Mouse (Mus musculus): Measurements from ENCODE around the gene Cfap54. TPM values are rescaled to one million over a fixed set of nuclear protein-coding genes. Genes with fewer than 3 reads are reported as not detected.

Cfap54 gene
- polyA plus RNA-seq, 1 experiment from 2014 or later = 0.18 TPM

DNA sequence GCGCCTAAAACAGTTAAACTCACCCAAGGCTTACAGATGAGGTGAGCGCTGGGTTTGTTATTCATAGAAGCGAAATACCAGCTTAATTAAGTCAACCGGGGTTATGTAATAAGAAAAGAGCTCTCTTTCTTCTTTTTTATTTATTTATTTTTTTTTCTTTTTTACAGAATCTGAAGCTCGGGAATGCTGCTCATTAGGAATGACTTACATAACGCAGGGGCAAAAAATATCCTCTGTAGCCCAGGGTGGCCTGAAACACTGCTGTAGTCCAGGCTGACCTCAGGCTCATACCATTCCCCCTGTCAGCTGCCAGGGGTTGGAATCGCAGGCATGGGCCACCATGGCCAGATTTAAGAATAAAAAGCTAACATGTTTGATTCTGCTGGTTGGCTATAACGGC is 5.6 kb downstream of the Cfap54 start:
- Histone ChIP-seq H3K27me3 (no peaks in the 10 kb centered on the region), H3K9me3 (replicated peaks) (no peaks in the 10 kb centered on the region), H3K4me2 (no peak overlapping the region), H3K9ac (no peak overlapping the region), H3K36me3 (no peaks in the 10 kb centered on the region), H3K27ac (no peak overlapping the region), H3K4me1 (replicated peaks) (peaks cover 18% of the 10 kb centered on the region), H3K4me3 (replicated peaks) (no peak overlapping the region)
- ATAC-seq (ENCODE audit: low read depth) (no peak), DNase-seq (no peak)
- 69% methylated on average over 8 of the region's 8 CpGs for WGBS (ENCODE audit: insufficient replicate concordance)

DNA sequence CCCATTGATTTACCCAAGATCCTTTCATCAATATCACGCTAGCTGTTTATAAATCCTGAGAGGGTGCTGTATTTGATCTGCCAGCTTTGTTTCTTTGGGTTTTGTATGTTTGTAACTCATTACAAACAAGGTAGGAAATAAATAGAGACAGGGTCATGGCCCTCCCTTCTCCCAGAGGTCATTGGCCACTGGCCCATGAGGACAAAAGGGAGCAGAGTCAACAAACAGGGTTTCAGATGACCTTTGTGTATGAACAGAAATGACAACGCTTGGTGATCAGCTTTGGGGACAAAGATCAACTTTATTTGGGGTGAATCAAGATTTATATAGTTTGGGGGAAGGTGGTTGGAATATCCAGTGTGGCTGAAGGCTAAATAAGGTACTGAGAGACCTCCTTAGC is 8.6 kb downstream of the Cfap54 start:
- ATAC-seq (ENCODE audit: low read depth) = no peak
- Histone ChIP-seq H3K4me1 (replicated peaks) (peaks cover 43% of the 10 kb centered on the region), H3K4me3 (replicated peaks) (no peak overlapping the region), H3K36me3 (no peaks in the 10 kb centered on the region), H3K9me3 (replicated peaks) (no peaks in the 10 kb centered on the region), H3K9ac (no peak overlapping the region), H3K27ac (no peak overlapping the region), H3K4me2 (no peak overlapping the region), H3K27me3 (no peaks in the 10 kb centered on the region)
- DNase-seq = no peak
- WGBS (ENCODE audit: insufficient replicate concordance) = 64% methylated on average over 2 of the region's 2 CpGs

DNA sequence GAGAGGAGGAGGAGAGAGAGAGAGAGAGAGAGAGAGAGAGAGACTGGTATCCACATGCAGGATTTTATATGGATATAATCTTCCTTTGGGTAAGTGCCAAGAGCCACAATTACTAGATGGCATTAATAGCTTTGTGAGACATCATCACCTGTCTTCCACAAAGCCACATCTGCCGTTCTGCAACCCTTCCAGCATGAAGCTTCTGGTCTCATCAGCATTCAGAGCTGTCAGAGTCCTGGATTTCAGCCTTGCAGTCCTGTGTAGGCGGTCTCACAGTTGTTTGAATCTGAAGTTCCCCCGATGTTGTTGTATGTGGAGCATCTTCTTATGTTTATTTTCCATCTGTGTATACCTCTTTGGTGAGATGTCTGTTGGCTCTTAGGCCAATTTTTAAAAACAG is 9.7 kb downstream of the Cfap54 start:
- DNase-seq = no peak
- Histone ChIP-seq H3K27me3 (no peaks in the 10 kb centered on the region), H3K36me3 (no peaks in the 10 kb centered on the region), H3K4me2 (no peak overlapping the region), H3K27ac (no peak overlapping the region), H3K9me3 (replicated peaks) (no peaks in the 10 kb centered on the region), H3K9ac (no peak overlapping the region), H3K4me3 (replicated peaks) (no peak overlapping the region), H3K4me1 (replicated peaks) (peaks cover 41% of the 10 kb centered on the region)
- ATAC-seq (ENCODE audit: low read depth) = no peak
- 65% methylated on average over 3 of the region's 3 CpGs for WGBS (ENCODE audit: insufficient replicate concordance)

DNA sequence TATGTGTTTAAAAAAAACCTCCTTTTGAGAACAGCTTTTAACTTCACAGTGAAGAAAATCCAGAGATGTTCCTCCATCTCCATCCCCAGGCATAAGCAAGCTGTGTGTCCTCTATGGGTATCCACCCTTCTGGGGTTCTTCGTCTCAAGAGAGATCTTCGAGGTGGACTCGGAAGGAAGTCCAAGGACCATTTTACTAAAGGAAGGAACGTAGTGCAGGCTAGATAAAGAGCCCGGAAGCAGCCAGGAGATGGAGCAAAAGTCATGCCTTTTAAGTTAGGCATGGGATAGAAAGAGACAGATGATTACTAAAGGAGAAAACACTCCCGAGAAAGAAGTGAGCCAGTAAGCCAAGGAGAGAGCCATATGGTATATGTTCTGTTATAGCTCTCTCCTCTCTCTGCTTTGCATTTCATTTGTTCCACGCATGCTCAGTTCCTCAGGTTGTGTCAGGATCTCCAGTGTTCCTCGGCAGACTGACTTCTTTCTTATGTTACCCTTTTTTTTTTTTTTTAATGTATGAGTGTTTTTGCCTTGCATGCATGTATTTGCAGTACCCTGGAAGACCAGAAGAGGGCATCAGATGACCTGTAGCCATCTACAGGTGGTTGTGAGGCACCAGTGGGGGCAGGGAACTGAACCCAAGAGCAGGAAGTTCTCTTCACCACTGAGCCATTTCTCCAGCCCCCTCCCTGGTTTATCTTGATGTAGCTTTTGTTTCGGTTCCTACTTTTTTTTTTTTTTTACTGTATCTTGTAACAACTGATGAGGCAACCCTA is 11.1 kb downstream of the Cfap54 start:
- peak; percentile 67 for ATAC-seq (ENCODE audit: low read depth)
- Histone ChIP-seq H3K4me2 (peak overlapping the region; percentile 51), H3K4me1 (replicated peaks) (peaks cover 38% of the 10 kb centered on the region), H3K27me3 (no peaks in the 10 kb centered on the region), H3K27ac (peak overlapping the region; percentile 90), H3K4me3 (replicated peaks) (peak overlapping the region; percentile 13), H3K9ac (peak overlapping the region; percentile 47; the same call in 1 of the 2 replicates), H3K36me3 (no peaks in the 10 kb centered on the region), H3K9me3 (replicated peaks) (no peaks in the 10 kb centered on the region)
- DNase-seq = peak; percentile 47
- 22% methylated on average over 9 of the region's 9 CpGs for WGBS (ENCODE audit: insufficient replicate concordance)

- WGBS (ENCODE audit: insufficient replicate concordance) = 39% methylated on average over 6 of the region's 6 CpGs
- H3K4me1 ChIP-seq (replicated peaks) = peaks cover 38% of the 10 kb centered on the region
- no peak overlapping the region for H3K4me3 ChIP-seq (replicated peaks)
- peak overlapping the region; percentile 51 for H3K4me2 ChIP-seq
- H3K36me3 ChIP-seq = no peaks in the 10 kb centered on the region
- DNase-seq = no peak
- ATAC-seq (ENCODE audit: low read depth) = no peak
- no peaks in the 10 kb centered on the region for H3K9me3 ChIP-seq (replicated peaks)
- no peaks in the 10 kb centered on the region for H3K27me3 ChIP-seq
- H3K9ac ChIP-seq = 0 out of 2 replicates have a peak overlapping the region, but pooled peaks have one; percentile 45
- peak overlapping the region; percentile 90 for H3K27ac ChIP-seq
These were observed 11.7 kb downstream of the Cfap54 start for GRCm38 (mm10) chr10:93069721-93070120.

DNA sequence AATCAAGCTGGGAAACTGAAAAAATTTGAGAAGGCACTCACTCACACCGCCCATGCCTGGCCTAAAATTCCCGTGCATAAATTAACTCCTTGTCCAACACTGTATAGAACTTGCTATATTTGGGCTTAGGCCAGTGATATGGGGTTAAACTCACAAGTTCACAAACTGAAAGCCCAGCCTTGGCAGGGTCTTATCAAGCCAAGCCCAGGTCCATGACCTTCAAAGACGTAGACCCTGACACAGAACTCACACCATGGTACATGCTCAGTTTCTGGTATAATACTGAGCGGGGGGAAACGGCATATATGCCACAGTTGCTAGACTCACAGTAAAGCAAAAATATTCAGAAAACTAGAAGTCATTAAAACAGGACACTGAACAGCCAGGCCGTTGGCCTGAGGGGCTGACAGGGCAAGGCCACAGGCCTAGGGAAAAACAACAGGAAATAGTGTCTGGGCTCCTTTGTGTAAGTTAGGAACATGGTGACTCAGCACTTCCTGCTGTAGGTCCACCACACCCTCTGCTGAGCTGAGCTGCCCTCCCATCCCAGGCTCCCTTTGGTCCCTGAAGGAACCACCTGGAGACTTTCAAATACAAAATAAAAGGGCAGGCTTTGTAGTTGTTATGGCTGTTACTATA is 12.3 kb downstream of the Cfap54 start:
- peak overlapping the region; percentile 44; the same call in 1 of the 2 replicates for H3K9ac ChIP-seq
- no peaks in the 10 kb centered on the region for H3K36me3 ChIP-seq
- H3K4me2 ChIP-seq = peak overlapping the region; percentile 51
- peak overlapping the region; percentile 90 for H3K27ac ChIP-seq
- H3K27me3 ChIP-seq = no peaks in the 10 kb centered on the region
- no peak overlapping the region for H3K4me3 ChIP-seq (replicated peaks)
- H3K4me1 ChIP-seq (replicated peaks) = peaks cover 38% of the 10 kb centered on the region
- ATAC-seq (ENCODE audit: low read depth) = peak; percentile 91
- WGBS (ENCODE audit: insufficient replicate concordance) = 26% methylated on average over 6 of the region's 6 CpGs
- DNase-seq = peak; percentile 52
- no peaks in the 10 kb centered on the region for H3K9me3 ChIP-seq (replicated peaks)

GRCm38 (mm10) chr10:93064973-93065372 is 16.4 kb downstream of the Cfap54 start:
- no peak overlapping the region for H3K27ac ChIP-seq
- DNase-seq = no peak
- no peak for ATAC-seq (ENCODE audit: low read depth)
- H3K9me3 ChIP-seq (replicated peaks) = no peaks in the 10 kb centered on the region
- peaks cover 26% of the 10 kb centered on the region for H3K4me1 ChIP-seq (replicated peaks)
- H3K9ac ChIP-seq = no peak overlapping the region
- WGBS (ENCODE audit: insufficient replicate concordance) = 77% methylated on average over 10 of the region's 10 CpGs
- H3K36me3 ChIP-seq = no peaks in the 10 kb centered on the region
- no peak overlapping the region for H3K4me2 ChIP-seq
- H3K27me3 ChIP-seq = no peaks in the 10 kb centered on the region
- H3K4me3 ChIP-seq (replicated peaks) = no peak overlapping the region

DNA sequence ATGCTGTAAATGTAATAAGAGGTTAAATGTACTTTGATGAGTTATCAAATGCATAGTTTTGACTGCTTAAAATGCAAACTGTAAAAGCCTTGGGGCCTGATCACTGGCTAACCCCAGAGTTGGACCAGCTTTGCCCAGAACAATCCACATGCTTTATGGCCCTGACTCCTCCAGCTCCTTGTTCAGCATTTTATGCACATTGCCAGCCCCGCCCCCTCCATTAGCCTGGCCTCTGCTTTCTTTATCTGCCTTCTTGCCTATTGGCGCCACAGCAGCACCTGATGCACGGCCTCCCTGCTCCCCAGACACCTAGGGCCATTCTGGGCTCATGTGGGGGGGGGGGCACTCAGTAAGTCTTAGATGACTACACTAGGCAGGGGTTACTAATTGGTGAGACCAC is 17.8 kb downstream of the Cfap54 start:
- no peak overlapping the region for H3K27ac ChIP-seq
- no peaks in the 10 kb centered on the region for H3K36me3 ChIP-seq
- WGBS (ENCODE audit: insufficient replicate concordance) = 41% methylated on average over 3 of the region's 3 CpGs
- H3K9ac ChIP-seq = no peak overlapping the region
- ATAC-seq (ENCODE audit: low read depth) (peak; percentile 74), DNase-seq (peak; percentile 45)
- H3K27me3 ChIP-seq = no peaks in the 10 kb centered on the region
- no peak overlapping the region for H3K4me2 ChIP-seq
- no peak overlapping the region for H3K4me3 ChIP-seq (replicated peaks)
- no peaks in the 10 kb centered on the region for H3K9me3 ChIP-seq (replicated peaks)
- peaks cover 12% of the 10 kb centered on the region for H3K4me1 ChIP-seq (replicated peaks)

DNA sequence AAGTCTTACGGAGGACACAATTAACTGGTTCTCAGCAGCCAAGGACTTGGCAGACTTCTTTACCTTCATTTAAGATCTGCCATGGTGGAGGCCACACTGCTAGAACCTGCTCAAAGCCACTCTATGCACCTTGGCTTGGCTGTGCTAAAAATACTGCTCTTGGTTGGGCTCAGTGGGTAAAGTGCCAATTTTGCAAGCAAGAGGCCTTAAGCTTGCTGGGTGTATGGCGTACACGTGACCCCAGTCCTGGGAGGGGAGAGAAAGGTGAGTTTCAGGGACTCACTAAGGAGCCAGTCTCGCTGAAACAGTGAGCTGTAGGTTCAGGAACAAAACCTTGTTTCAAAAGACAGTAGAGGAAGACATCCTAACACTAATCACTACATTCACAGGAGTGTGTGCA is 19.0 kb downstream of the Cfap54 start:
- Histone ChIP-seq H3K4me1 (replicated peaks) (peaks cover 6% of the 10 kb centered on the region), H3K27me3 (no peaks in the 10 kb centered on the region), H3K9me3 (replicated peaks) (no peaks in the 10 kb centered on the region), H3K4me2 (no peak overlapping the region), H3K9ac (no peak overlapping the region), H3K27ac (no peak overlapping the region), H3K36me3 (no peaks in the 10 kb centered on the region), H3K4me3 (replicated peaks) (no peak overlapping the region)
- ATAC-seq (ENCODE audit: low read depth) = no peak
- 71% methylated on average over 4 of the region's 4 CpGs for WGBS (ENCODE audit: insufficient replicate concordance)
- no peak for DNase-seq

DNA sequence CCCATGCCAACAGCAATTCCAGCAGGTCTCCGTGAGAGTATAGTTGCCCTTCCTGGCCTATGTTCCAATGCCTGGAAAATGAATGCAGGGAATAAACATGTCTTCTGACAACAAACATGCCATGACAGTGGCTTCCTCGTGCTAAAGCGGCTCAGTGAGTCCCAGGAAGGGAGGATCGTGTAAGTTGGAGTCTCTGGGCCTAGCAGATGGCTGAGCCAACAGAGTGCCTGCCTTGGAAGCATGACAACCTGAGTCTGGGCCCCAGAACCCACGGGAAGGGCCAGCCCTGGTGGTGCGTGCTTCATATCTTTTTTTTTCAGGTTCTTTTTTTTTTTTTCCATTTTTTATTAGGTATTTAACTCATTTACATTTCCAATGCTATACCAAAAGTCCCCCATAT is 27.6 kb downstream of the Cfap54 start:
- no peak for ATAC-seq (ENCODE audit: low read depth)
- no peaks in the 10 kb centered on the region for H3K36me3 ChIP-seq
- no peaks in the 10 kb centered on the region for H3K27me3 ChIP-seq

DNA sequence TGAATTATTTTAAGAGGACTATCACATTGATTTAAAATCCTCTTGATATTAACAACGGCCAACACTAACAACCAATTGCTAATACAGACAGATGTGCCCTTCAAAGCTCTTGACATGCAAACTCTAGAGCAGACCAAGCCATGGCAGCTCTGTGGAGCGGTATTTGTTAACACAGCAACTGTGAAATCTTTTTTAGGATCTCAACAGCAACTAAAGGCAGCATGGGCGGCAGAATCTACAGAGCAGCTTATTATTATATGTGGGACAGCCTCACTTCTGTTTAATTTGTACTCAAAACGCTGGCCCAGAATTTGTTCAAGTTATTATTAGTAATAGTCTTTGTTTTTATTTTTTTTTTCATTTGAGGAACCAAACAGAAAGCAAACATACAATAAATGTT is 28.1 kb downstream of the Cfap54 start:
- no peaks in the 10 kb centered on the region for H3K27me3 ChIP-seq
- WGBS (ENCODE audit: insufficient replicate concordance) = 77% methylated on average over 4 of the region's 4 CpGs

More for the DNA sequence above, 27.6 kb downstream of the Cfap54 start:
- Histone ChIP-seq H3K27ac (no peak overlapping the region), H3K9me3 (replicated peaks) (no peaks in the 10 kb centered on the region), H3K4me2 (no peak overlapping the region), H3K4me3 (replicated peaks) (no peak overlapping the region), H3K9ac (no peak overlapping the region), H3K4me1 (replicated peaks) (0 out of 2 replicates have a peak, but pooled peaks cover 5% of the 10 kb centered on the region)
- DNase-seq = no peak
- WGBS (ENCODE audit: insufficient replicate concordance) = 68% methylated on average over 6 of the region's 6 CpGs

More for the DNA sequence above, 28.1 kb downstream of the Cfap54 start:
- no peaks in the 10 kb centered on the region for H3K36me3 ChIP-seq
- no peak overlapping the region for H3K4me3 ChIP-seq (replicated peaks)
- H3K9me3 ChIP-seq (replicated peaks) = no peaks in the 10 kb centered on the region
- H3K27ac ChIP-seq = no peak overlapping the region
- no peak overlapping the region for H3K9ac ChIP-seq
- 0 out of 2 replicates have a peak, but pooled peaks cover 5% of the 10 kb centered on the region for H3K4me1 ChIP-seq (replicated peaks)
- DNase-seq (no peak), ATAC-seq (ENCODE audit: low read depth) (no peak)
- no peak overlapping the region for H3K4me2 ChIP-seq
